Mouse (Mus musculus) left cerebral cortex, postnatal 36 days (tissue): Measurements from ENCODE around the gene Ptprg. TPM values are rescaled to one million over a fixed set of nuclear protein-coding genes. Genes with fewer than 3 reads are reported as not detected.

Experiments used
- DNase-seq, 2 experiments: peaks; one replicate each; pipeline ENCODE4 v3.0.0; 2021 to 2022; ENCODE audit warnings: low spot score in 2 of 2, mixed read lengths in 1 of 2
- intact Hi-C: fragments of 180-260 bp; cut with DNase I; formaldehyde crosslinking; loops from one replicate; pipeline ENCODE4 v1.15.1; 2025
- total RNA-seq, 2 experiments: library from RNA; stranded (reverse); gene quantifications; 2 replicates each; pipeline ENCODE4 v1.2.3; 2021

The Ptprg gene
- total RNA-seq, 2 experiments from 2014 or later: 95.1 to 108 TPM

DNA sequence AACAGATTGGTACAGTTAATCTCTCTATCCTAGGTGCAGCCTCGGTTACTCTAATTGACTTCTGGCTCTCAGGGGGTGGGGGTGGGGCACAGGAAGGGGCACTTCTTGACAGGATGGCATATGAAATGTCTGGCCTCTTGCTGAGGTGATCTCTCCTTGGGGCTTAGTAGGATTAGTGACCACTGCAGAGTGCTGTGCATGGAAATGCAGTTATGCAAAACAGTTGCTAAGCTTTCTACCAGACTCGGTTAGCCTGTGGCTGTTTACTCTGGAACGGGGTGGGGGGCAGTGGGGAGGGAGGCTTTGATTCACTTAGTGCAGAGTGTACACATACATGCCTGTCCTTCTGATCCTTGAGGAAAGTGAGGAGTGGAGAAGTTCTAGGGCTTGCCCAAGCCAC lies 114.4 kb downstream of the Ptprg start:
- no peak for DNase-seq
- intact Hi-C loops: no loop called here

GRCm38 (mm10) chr14:11670847-11671246 lies 117.5 kb downstream of the Ptprg start:
- DNase-seq: no peak
- intact Hi-C loops: no loop called here

GRCm38 (mm10) chr14:11672981-11673547 lies 119.7 kb downstream of the Ptprg start:
- intact Hi-C loops: no loop called here
- no peak for DNase-seq

DNA sequence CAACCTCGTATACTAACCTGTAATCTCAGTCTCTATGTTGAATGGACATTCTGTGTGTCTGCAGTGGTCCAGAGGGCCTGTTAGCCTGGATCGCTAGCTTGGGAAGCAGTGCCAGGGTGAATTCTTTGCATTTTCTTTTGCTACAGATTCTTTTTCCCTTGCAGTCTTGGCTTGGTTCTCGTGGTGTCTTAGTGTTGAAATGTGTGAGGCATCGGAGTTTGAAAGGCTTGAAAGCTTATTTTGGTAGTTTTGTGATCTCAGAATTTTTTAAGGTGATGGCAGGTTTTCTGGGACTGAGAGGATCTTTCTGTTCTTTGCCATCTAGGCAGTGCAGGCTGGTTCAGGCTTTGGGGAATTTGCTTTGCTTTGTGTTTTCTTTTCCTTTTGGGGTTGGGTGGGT lies 124.9 kb downstream of the Ptprg start:
- intact Hi-C loops: no loop called here
- DNase-seq: no peak

DNA sequence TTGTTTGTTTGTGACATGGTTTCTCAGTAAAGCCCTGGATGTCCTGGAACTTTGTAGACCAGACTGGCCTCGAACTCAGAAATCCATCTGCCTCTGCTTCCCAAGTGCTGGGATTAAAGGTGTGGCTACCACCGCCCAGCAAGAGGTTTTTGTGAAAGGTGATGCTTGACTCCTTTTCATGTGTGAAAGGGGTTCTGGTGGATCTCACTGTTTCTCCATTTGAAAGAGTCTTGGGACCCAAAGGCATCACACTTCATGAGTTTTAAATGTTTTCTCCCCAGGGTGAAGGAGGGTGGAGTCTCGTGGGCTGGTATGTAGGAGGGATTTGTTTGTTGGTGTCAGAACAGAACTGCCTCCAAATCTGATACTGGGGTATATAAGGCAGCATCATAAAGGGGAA lies 126.4 kb downstream of the Ptprg start:
- no peak for DNase-seq
- intact Hi-C loops: no loop called here

GRCm38 (mm10) chr14:11680621-11681020 lies 127.3 kb downstream of the Ptprg start:
- intact Hi-C loops: no loop called here
- DNase-seq: no peak

DNA sequence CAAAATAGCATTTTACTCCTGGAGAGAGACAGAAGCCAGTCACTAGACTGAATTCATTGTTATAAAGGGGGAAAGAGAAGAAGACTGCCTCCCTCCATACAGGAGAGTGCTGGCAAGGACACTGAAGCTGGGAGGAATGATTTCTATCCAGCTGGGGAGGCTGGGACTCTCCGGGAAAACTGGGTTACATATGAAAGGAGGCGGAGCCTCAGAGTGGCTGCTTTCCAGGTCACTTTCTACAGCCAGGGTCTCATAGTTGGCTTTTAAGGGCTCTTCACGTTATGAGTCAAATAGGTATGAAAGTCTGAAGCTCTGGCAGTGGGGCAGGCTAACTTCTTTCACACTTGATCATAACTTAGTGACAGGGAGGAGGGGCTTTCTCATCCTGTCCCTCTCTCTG lies 129.1 kb downstream of the Ptprg start:
- intact Hi-C loops: no loop called here
- no peak for DNase-seq

GRCm38 (mm10) chr14:11683386-11684081 lies 130.2 kb downstream of the Ptprg start:
- no peak for DNase-seq

GRCm38 (mm10) chr14:11684104-11684503 lies 130.8 kb downstream of the Ptprg start:
- DNase-seq: no peak
- intact Hi-C loops: no loop called here

More at GRCm38 (mm10) chr14:11683386-11684081, 130.2 kb downstream of the Ptprg start:
- intact Hi-C loops: no loop called here

DNA sequence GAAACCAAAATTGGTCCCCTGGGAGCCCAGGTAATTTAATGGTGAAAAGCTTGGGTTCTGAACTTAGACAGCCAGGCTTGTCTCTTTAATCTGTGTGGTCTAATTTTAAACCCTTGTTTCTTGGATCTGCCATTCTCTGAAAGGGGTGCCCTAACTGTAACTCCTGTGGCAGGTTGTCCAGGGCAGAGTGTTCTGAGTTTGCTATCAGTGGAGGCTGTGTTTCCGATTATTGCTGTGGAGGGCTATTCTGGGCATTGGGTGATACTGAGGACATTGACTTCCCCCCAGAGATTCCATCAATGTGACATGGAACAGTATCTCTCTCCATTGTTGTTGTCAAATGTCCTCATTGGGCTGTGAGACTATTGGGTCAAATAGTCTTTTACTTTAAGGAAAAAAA lies 134.2 kb downstream of the Ptprg start:
- intact Hi-C loops: no loop called here
- DNase-seq: no peak

- intact Hi-C loops: no loop called here
- DNase-seq: peak; percentile 25 to 27
Observed at GRCm38 (mm10) chr14:11688142-11688541, 134.8 kb downstream of the Ptprg start.

DNA sequence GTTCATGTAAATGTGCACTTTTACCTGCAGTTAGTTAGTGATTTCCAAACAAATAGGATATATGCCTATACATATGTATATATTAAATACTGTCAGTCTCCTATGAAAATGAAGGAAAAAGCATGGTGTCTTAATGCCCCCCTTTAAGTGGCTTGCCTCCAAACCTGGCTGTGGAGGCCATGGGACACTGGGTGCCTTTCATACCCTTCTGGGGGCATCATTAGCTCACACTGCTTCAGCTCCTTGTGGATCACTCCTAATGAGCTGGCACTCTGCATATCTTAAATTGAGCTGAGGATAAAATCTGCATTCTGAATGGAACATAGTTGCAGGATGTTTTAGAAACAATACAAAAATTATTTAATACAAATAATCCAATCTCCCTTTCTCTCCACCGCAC lies 136.7 kb downstream of the Ptprg start:
- no peak for DNase-seq
- intact Hi-C loops: no loop called here

DNA sequence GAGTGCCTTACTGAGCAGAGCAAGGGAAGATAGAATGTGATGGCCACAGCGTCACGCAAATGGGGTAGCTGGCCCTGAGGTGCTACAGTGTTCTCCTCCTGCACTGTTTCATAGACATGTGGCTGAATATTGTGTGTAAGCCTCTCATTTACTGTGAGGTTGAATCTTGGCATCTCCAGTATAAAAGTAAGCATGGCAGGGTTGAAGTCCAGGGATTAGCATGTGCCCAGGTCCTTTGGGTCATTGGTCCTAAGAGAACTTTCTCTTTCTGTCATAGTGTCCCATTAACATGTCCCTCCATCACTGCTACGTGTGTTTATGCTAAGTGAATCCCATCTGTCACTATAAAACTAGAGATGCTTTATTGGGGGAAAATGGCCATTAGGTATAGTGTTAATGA lies 138.2 kb downstream of the Ptprg start:
- intact Hi-C loops: no loop called here
- DNase-seq: no peak

- no peak for DNase-seq
- intact Hi-C loops: no loop called here
Observed at GRCm38 (mm10) chr14:11698880-11699279, 145.5 kb downstream of the Ptprg start.

- intact Hi-C loops: no loop called here
- DNase-seq: no peak
Observed at GRCm38 (mm10) chr14:11699654-11700053, 146.3 kb downstream of the Ptprg start.

DNA sequence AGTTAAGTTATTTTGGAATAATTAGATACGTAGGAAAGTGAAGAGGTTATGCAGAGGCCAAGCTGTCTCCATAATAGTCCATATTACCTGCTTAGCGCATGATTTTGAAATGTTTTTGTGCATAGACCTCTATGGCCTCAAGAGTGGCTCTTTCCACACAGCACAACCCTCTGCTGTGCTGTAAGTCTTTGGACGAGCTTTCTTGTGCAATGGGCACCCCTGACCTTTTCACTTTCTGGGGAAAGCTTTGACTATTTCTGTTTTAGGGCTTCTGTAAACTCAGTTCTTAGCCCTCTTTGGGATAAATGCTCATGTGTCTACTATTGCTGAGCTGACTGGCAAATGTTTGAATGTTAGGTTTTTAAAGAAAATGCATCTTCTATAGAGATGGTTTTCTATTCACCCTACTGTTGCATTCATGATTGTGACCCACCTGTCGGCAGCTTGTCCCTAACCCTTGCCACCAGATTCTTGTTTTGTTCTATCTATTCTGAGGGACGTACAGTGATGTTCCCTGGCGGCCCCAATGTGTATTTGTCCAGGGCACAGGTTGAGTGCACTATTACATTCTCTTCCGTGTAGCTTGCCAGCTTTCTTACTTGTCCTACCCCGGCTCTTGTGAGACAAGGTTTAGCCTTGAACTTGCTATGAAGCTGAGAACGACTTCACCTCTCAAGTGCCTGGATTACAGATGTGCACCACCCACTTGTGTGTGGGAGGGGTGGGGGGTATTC lies 148.4 kb downstream of the Ptprg start:
- intact Hi-C loops: no loop called here
- DNase-seq: no peak

DNA sequence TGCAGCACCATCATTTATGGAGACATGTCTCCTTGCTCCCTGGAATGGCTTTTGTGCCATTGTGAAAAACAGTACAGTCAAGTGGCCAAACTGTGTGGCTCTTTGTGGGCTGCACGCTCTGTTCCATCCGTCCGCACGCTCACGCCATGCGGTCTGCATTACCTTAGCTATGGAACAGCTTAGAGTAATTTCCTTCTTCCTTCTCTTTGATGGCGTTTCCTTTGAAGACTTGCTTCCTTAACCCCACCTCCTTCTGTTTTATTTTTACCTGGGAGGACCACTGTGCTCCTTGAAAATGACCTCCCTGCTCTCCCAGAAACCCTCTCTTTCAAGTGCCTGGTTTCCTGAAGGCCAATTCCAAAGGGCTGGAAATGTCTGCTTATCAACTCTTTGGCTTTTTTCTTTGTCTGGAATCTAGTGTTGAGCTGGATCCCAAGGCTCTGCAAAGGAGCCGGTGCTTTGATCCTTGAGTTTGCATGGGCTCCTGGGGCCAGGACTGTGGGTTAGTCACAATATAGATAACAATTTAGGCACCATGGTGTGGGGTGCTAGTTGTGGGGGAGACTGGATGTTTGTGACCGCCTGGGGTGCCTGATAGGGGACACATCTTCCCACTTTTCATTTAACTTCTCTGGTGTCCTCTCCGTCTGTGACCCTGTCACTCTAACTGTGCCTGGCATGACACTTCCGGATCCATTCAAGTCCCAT lies 149.6 kb downstream of the Ptprg start:
- intact Hi-C loops: no loop called here
- no peak for DNase-seq

DNA sequence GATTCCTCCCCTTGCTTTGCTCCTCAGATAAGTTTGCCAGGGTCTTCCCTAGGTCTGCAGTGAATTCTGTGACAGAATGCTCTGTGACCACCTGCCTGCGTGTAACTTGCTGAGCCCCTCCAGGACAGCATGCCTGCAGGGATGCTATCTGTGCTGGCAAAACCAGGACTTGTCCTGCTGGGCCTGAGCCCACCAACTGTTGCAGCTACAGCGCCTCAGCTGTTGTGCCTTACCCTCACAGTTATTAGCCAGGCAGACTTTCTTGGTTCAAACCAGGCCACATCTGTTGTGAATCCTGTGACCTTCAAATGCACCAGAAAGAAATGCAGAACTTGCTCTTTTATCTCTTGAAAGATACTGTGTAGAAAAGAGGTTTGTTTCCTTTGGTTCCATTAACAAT lies 151.5 kb downstream of the Ptprg start:
- intact Hi-C loops: no loop called here
- DNase-seq: no peak

DNA sequence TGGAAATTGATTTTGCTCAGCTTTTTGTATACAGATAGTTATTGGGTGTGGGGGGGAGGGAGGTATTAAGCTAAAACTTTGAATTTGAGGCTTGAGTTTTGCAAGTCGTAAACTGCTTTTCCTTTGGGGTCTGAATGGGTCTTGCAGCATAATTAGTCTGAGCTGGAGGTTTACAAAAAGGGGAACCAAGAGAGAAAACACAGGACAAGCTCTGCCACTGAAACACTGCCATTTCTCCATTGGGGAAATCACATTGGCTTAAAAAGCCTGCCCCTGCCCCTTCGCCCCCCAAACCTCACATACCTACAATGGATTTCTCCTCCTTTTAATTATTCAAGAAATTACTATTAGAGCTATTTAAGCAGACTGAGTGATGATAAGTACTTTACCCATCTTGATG lies 156.0 kb downstream of the Ptprg start:
- intact Hi-C loops: no loop called here
- no peak for DNase-seq

- intact Hi-C loops: no loop called here
- no peak for DNase-seq
Observed at GRCm38 (mm10) chr14:11709798-11710197, 156.5 kb downstream of the Ptprg start.
